Mouse (Mus musculus) layer of hippocampus, postnatal 36 days (tissue): ENCODE measurements around the gene Zfyve1. TPM values are rescaled to one million over a fixed set of nuclear protein-coding genes. Genes with fewer than 3 reads are reported as not detected.

Source experiments
- DNase-seq, 2 experiments: peaks; one replicate each; pipeline ENCODE4 v3.0.0; 2022
- total RNA-seq, 2 experiments: library from RNA; stranded (reverse); gene quantifications; 2 replicates each; pipeline ENCODE4 v1.2.3; 2021

The Zfyve1 gene
- total RNA-seq, 2 experiments from 2014 or later = 46.5 to 48.0 TPM

DNA sequence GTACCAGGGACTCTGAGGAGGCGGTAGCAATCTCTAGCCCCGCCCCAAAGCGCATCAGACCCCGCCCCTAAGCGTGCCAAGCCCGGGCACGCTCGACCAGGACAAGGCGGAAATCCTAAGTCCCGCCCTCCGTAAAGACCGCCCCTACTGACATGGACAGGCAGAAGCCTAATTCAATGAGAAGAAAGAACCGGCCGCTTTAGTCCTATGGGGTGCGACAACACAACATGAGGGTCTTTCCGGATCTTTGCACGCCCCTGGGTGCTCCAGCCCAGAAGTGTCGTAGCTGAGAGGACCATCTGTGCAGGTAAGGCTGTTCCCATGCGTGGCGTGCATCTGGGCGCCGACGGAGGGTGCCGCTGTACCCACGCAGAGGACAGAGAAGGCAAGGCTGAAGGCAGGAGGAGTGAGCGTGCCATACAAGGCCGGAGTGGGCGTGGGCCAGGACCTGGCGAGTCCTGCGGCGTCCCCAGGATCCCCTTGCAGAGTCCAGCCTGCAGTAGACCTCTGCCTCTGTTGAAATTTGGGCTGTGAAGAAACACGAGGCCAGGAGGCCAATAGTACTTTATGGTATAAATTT lies 76.6 kb downstream of the Zfyve1 start, which contains the start of gene Dcaf4:
Gene Dcaf4 (plus strand): TSS at position 156 of the 580 bp plus-strand sequence.
- DNase-seq = peak; percentile 93 to 94

DNA sequence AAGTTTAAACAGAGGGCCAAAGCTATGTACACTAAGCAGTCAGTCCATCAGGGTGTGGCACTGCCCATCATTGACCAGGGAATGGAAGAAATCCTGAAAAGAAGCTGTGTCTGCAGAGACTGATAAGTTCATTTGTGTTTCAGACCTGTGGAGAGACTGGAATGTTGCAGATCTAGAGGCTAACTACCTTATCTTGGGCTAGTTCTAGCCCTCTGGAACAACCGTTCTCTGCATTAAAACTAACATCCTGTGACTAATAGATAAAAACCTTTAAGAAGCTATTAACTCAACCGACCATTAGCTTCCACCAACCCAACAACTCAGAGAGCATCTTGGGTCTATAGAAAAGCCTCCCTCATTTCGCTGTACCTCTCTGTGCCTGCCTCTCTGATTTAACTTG lies 79.4 kb downstream of the Zfyve1 start:
- DNase-seq = no peak

DNA sequence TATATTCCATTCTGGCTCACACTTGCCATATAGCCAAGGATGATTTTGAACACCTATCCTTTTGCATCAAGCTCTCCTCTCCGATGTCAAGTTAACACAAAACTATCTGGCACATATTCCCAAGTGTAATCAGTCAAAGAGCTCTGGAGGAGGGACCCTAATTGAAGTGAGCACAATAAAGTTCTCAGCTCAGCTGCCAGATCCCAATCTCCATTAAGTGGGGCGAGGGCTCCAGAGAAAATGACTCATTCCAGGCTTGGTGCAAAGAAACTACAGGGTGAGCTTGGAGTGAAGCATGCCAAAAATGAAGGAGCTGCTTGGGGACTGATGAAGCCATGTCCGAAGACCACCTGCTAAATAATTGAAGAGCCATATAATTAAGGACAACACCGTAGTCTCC lies 82.8 kb downstream of the Zfyve1 start:
- no peak for DNase-seq

DNA sequence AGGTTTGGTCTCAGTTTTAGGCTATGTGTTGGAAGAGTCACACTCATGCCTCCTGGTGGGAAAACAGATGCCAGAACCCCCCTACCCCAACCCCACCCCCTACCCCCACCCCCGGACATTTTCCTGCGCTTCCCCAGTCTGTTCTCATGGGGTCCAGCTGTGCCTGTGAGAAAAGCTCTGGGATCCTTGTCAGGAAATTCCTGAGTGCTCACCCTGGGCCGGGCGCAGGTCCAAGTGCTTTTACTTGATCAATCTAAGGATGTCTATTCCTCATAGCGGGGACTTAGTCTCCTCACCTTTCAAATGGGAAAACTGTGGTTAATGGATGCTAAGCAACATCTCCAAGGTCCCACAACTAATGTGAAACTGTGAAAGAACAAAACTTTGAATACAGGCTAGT lies 83.8 kb downstream of the Zfyve1 start:
- DNase-seq = no peak

DNA sequence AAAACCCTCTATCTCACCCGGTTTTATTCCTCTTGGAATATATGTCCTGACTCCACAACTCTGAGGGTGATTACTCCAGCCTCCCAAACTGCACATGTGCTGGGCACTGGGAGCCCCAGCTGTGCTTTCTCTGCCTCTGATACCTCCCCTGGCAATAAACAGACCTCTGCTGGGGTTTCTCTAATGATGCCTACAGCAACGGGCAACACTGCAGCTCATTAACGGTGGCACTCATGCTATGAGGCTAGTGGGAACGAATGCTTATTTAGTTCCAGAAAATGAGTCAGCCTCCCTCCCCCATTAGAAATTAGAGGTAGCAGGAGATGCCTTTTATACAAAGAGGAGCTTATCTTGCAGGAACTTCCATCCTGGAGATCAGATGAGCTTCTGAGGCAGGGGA lies 84.2 kb downstream of the Zfyve1 start:
- DNase-seq = no peak

DNA sequence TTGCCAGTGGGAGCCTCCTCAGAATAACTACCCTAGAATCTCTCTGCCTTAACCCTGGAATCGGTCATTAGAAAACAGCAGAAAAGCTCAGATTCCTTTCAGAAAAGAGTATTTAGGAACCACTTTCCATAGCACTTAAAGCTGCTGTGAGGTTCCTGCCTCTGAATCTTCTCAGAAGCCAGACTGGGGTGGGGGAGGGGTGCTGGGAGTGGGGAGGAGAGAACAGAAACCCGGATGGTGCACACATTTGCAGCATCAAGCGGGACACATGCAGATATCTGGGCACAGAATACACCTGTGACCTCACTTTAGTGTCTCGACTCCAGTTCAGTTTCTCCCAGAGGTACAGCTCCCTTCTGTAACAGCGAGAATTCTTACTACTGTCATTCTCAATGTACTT lies 86.4 kb downstream of the Zfyve1 start:
- no peak for DNase-seq

DNA sequence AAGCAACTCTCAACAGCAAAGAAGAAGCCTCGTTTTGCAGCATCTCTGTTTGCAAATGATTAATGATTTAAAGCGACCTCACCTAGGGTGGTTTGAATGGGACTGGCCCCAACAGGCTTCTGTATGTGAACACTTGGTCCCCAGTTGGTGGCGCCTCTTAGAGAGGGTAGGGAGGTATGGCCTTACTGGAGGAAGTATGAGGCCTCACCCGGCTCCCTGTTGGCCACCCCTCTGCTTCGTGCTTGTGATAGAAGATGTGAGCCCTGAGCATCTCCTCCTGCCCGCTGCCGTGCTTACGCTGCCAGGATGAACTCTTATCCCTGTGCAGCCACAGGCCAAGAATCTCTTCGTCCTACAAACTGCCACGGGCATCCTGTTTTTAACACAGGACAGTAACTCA lies 90.5 kb downstream of the Zfyve1 start:
- DNase-seq = no peak

DNA sequence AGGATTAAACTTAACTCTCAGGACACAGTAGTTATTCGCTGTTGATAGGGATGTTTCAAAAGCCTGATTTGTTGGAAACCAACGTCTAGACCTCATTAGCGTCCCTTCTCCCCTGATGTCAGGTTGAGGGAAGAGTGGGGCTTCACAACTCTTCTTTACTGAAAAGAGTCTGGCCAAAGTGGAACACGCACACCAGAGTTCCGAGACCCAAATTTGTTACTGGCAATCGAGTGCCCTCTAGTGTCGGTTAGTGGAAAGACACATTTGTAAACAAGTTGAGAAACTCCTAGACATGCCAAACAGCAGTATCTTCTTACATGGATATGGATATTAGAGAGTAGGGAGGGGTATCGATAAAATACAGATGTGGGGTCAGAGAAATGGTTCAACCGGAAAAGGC lies 94.8 kb downstream of the Zfyve1 start:
- peak; percentile 21 to 62 for DNase-seq

DNA sequence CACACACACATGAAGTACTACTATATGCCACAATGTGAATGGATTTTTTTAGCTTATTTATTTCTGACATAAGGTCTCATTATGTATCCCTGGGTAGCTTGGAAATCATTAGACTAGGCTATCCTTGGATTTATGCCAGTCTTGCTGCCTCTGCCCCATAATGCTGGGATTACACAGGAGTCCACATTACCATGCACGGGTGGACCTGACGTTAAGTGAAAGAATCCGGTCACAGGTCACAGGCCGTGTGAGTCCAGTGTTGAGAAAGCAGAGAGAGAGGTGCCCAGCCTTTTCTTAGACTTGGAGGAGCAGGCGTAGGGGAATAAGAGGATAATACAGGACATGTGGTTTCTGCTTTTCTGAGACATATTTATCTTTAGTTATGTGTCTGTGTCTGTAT lies 97.8 kb downstream of the Zfyve1 start:
- DNase-seq = no peak

DNA sequence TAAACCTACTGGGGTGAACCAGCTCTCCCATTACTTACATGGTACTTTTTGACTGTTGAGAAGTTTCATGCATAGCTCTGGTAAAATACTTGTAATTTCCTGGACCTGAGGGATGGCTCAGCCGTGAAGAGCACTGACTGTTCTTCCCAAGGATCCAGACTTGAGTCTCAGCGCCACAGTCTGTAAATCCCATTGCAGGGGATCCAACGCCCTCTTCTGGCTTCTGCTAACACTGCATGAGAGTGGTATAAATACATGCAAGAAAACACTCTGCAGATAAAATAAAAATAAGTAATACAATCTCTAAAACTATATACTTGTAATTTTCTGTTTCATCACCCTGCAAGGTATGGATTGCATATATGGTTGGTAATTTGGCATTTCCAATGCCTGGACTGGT lies 99.1 kb downstream of the Zfyve1 start:
- DNase-seq = no peak

DNA sequence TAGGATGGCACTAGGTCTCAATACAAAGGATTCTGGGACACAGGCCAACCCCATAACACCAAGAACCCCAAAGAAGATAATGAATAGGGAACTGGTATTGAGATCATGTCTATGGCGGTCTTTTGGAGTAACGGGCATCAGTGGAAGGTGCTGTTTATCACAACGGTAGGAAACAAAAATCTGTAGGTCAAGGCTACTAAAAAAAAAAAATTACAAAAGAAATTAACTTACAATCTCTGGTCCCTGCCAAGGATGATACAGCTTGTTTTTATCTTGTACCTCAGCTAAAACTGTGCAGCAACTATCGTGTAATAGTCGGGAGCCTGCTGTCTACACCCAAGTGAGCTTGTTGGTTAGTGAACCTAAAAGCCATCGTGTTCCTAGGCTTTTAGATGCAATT lies 100.3 kb downstream of the Zfyve1 start:
- no peak for DNase-seq

Other genes with a start within 250 kb of the Zfyve1 start
- gene Dpf3, start 109.5 kb downstream of the Zfyve1 start, total RNA-seq = 10 to 100 TPM; 26.1 to 28.1 TPM
- 10 to 100 TPM; 26.4 to 32.1 TPM for gene Dcaf4, start 76.8 kb downstream of the Zfyve1 start, total RNA-seq
- gene Rbm25, start 34.0 kb upstream of the Zfyve1 start, total RNA-seq = 100 to 1,000 TPM; 112 to 133 TPM
- 10 to 100 TPM; 66.6 to 67.1 TPM for gene Psen1, start 90.9 kb upstream of the Zfyve1 start, total RNA-seq
- gene Papln, start 166.4 kb upstream of the Zfyve1 start, total RNA-seq = 1 to 10 TPM; 2.8 to 3.1 TPM